Mouse (Mus musculus) liver, embryonic 14.5 days (tissue): ENCODE measurements around the gene Odf3b. TPM values are rescaled to one million over a fixed set of nuclear protein-coding genes. Genes with fewer than 3 reads are reported as not detected.
A peak's percentile ranks its signal among the peaks of the same experiment; 100 is the strongest.

Source experiments
- ATAC-seq: fragments of 200-750 bp; cut with Nextera tagmentation; 2 replicates; pipeline ENCODE4 v1.8.0; 2017; ENCODE audit warnings: moderate number of reproducible peaks, mild to moderate bottlenecking, moderate library complexity; ENCODE audit not compliant: insufficient read depth
- DNase-seq, 3 experiments: peaks; one replicate each; pipeline ENCODE4 v3.0.0-alpha.2; 2012 to 2013; ENCODE audit warnings: low read depth in 3 of 3, low spot score in 3 of 3
- H3K27ac ChIP-seq: fragments of 300-500 bp; sonication (generic); 2 replicates; pipeline ENCODE4 v1.5.1; 2014; ENCODE audit warnings: moderate library complexity, mild to moderate bottlenecking, control low read depth, inconsistent platforms
- H3K27me3 ChIP-seq: fragments of 300-500 bp; sonication (generic); 2 replicates; pipeline ENCODE4 v1.6.1; 2014; ENCODE audit warnings: mild to moderate bottlenecking, low read length, moderate library complexity; ENCODE audit not compliant: control insufficient read depth, insufficient read depth
- H3K36me3 ChIP-seq: fragments of 300-500 bp; sonication (generic); replicated peaks from 2 replicates; pipeline ENCODE4 v1.6.1; 2014; ENCODE audit warnings: low read depth; ENCODE audit not compliant: control insufficient read depth, insufficient read depth
- H3K4me1 ChIP-seq, 2 experiments: fragments of 200-500 bp in 1 of 2; fragments of 300-500 bp in 1 of 2; sonication (generic) in 1 of 2; replicated peaks; 2 replicates each; pipeline ENCODE4 v1.6.1; 2012 to 2014; ENCODE audit warnings: antibody characterized with exemption in 1 of 2, inconsistent platforms in 1 of 2, low read length in 1 of 2; ENCODE audit not compliant: control insufficient read depth in 2 of 2, insufficient read depth in 2 of 2
- H3K4me2 ChIP-seq: fragments of 300-500 bp; sonication (generic); 2 replicates; pipeline ENCODE4 v1.6.1; 2014; ENCODE audit warnings: low read depth, mild to moderate bottlenecking, control low read depth, moderate library complexity
- H3K4me3 ChIP-seq, 2 experiments: fragments of 200-500 bp in 1 of 2; fragments of 300-500 bp in 1 of 2; sonication (generic) in 1 of 2; 2 replicates each; pipeline ENCODE4 v1.5.1; 2012 to 2014; ENCODE audit warnings: low read depth in 2 of 2, low read length in 2 of 2, mild to moderate bottlenecking in 2 of 2, control low read depth in 1 of 2, inconsistent platforms in 1 of 2, moderate library complexity in 1 of 2; ENCODE audit not compliant: insufficient read depth in 1 of 2
- H3K9ac ChIP-seq: fragments of 300-500 bp; sonication (generic); replicated peaks from 2 replicates; pipeline ENCODE4 v1.6.1; 2014; ENCODE audit warnings: mild to moderate bottlenecking, control low read depth, moderate library complexity
- H3K9me3 ChIP-seq: fragments of 300-500 bp; sonication (generic); 2 replicates; pipeline ENCODE4 v1.6.1; 2016; ENCODE audit warnings: low read length, mixed read lengths; ENCODE audit not compliant: control insufficient read depth
- CTCF ChIP-seq: IDR thresholded peaks from 2 replicates; pipeline ENCODE4 v1.5.1; 2016; ENCODE audit warnings: antibody characterized with exemption, low read depth, control low read depth
- EP300 ChIP-seq: IDR thresholded peaks from 2 replicates; pipeline ENCODE4 v1.6.1; 2016; ENCODE audit warnings: antibody characterized with exemption, low read depth
- WGBS: fragments of 180-500 bp; shearing (Covaris S2); extraction: QIAGEN DNeasy Blood & Tissue Kit; methylation state at CpG from one replicate; pipeline ENCODE4 v1.1.7; 2014; ENCODE audit not compliant: insufficient replicate concordance; 5-methylcytosine and 5-hydroxymethylcytosine counted together
- polyA plus RNA-seq, 2 experiments: library from polyadenylated mRNA; depleted of rRNA in 1 of 2; stranded (reverse) in 1 of 2; unstranded in 1 of 2; fragments of >200 nt; fragmentation: Nextera tagmentation in 1 of 2; extraction: Ambion mirVana in 1 of 2; gene quantifications; 2 replicates each; pipeline versions ENCODE4 v1.2.1 to v1.2.3; 2012 to 2014

The Odf3b gene
- polyA plus RNA-seq (2012; rRNA removed) (0.76 and 0.89 TPM in 2 replicates), polyA plus RNA-seq (2014; fragmentation: Nextera tagmentation; extraction: Ambion mirVana) (0.57 and 1.3 TPM in 2 replicates)

DNA sequence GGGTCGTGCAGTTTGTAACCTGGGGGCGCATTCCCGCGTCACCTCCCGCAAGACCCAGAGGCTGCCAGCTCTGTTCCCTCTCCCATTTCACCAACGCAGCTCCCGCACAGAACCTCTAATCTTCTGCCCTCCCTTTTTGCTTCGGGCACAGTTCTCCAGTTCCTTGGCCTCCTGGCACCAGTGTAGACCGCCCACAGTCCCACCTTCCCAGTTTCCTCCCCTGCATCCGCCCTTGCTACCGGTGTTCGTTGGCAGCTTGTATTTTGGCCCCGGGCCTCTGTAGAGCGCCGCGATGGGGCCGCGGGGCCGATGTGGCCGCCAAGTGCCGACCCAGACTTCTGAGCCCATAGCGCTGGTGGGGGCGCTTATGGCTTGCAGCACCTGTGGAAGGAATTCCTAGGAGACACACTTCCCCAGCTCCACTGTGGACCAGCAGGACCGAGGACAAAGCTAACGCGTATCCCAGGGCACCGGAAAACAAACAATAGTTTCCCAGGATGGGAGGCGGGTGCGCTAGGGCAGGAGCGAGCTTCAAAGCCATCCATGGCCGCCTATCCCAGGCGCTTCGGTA lies at the start of gene Odf3b:
Gene Odf3b, minus strand, starts transcription at position 452 of the 571 bp plus-strand sequence.
- Histone ChIP-seq H3K4me2 (peak within 1 kb of the TSS; percentile 71), H3K9ac (peak within 1 kb of the TSS; percentile 24), H3K9me3 (no peaks in the 10 kb centered on the region), H3K27me3 (peaks cover 31% of the 10 kb centered on the region), H3K4me1 (peaks cover 0 to 2% of the 10 kb centered on the region in 2 experiments; a peak in 1 of 4 replicates), H3K4me3 (peak within 1 kb of the TSS; percentile 23 to 45), H3K36me3 (no peaks in the 10 kb centered on the region), H3K27ac (no peak within 1 kb of the TSS)
- no peak for TF ChIP-seq CTCF
- TF ChIP-seq EP300 = no peak
- DNase-seq (no peak), ATAC-seq (peak; percentile 20; the same call in 1 of the 2 replicates)
- WGBS = 1% methylated on average over 33 of the region's 33 CpGs

GRCm38 (mm10) chr15:89428136-89428790 lies 49.2 kb upstream of the Odf3b start:
- peak overlapping the region; percentile 96 for H3K9ac ChIP-seq
- no peaks in the 10 kb centered on the region for H3K9me3 ChIP-seq
- no peak for ATAC-seq
- peaks cover 3 to 13% of the 10 kb centered on the region in 2 experiments; a peak in 3 of 4 replicates for H3K4me1 ChIP-seq
- H3K4me2 ChIP-seq = peak overlapping the region; percentile 97
- WGBS = 87% methylated on average over 19 of the region's 19 CpGs
- no peaks in the 10 kb centered on the region for H3K27me3 ChIP-seq
- TF ChIP-seq EP300 (no peak), CTCF (no peak)
- no peaks in the 10 kb centered on the region; the same call in 1 of the 2 replicates for H3K36me3 ChIP-seq
- no peak for DNase-seq
- H3K4me3 ChIP-seq = peak overlapping the region; percentile 76 to 84
- H3K27ac ChIP-seq = no peak overlapping the region

GRCm38 (mm10) chr15:89426716-89427115 lies 47.6 kb upstream of the Odf3b start:
- 81% methylated on average over 10 of the region's 10 CpGs for WGBS

DNA sequence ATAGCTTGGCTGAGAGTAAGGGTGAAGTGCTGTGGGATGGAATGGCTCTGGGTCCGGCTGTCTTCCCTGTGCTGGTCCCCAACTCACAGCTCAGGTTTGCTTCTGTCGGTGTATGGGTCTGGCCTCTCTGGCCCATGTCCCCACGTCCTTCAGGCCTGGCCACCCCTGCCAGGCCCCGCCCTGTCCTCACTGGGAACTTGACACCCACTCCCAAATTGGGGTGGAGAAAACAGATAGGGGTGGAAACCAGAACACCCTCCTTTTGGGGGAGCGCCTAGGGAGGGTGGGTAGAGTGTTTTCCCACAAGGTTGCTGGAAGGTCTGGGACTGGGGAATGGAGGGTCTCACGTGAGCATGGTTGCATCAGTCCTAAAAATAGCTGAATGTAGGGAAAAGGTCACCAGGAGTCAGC lies 46.6 kb upstream of the Odf3b start, which contains the start of gene Cpt1b:
Gene Cpt1b, minus strand, starts transcription at position 153 of the 411 bp plus-strand sequence.
- TF ChIP-seq EP300 (no peak), CTCF (no peak)
- WGBS = 66% methylated on average over 6 of the region's 6 CpGs
- Histone ChIP-seq H3K27me3 (no peaks in the 10 kb centered on the region), H3K27ac (no peak within 1 kb of the TSS), H3K4me2 (peak within 1 kb of the TSS; percentile 32; the same call in 1 of the 2 replicates), H3K4me1 (peaks cover 3 to 10% of the 10 kb centered on the region in 2 experiments; a peak in 3 of 4 replicates), H3K9me3 (no peaks in the 10 kb centered on the region), H3K4me3 (peak within 1 kb of the TSS in 1 of 2 experiments; percentile 21; a peak in 1 of 4 replicates), H3K36me3 (no peaks in the 10 kb centered on the region; the same call in 1 of the 2 replicates), H3K9ac (no peak within 1 kb of the TSS)
- no peak for ATAC-seq
- no peak for DNase-seq

More at GRCm38 (mm10) chr15:89426716-89427115, 47.6 kb upstream of the Odf3b start:
- H3K27me3 ChIP-seq = no peaks in the 10 kb centered on the region
- no peak overlapping the region for H3K9ac ChIP-seq
- DNase-seq (no peak), ATAC-seq (no peak)
- H3K4me2 ChIP-seq = no peak overlapping the region
- no peaks in the 10 kb centered on the region for H3K9me3 ChIP-seq
- no peaks in the 10 kb centered on the region; the same call in 1 of the 2 replicates for H3K36me3 ChIP-seq
- TF ChIP-seq EP300 (no peak), CTCF (no peak)
- no peak overlapping the region for H3K27ac ChIP-seq
- H3K4me3 ChIP-seq = no peak overlapping the region
- H3K4me1 ChIP-seq = peaks cover 3 to 13% of the 10 kb centered on the region in 2 experiments; a peak in 3 of 4 replicates

DNA sequence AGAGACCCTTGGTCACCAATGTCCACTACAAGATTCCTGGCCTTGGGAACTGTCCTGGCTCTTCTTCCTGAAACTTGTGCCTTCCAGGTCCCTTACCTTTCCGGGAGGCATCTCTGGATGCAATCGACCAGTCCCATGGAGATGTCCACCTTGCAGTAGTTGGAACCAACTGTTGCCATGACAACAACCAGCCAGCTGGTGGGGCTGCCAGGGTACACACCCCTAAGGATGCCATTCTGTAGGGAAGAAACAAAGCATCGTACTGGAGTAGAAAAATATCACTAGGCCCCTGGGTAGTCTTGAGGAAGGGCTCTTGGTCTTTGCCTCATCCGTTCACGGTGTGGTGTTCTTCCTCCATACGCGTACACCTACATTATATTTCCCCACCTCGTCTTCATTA lies 45.5 kb upstream of the Odf3b start:
- peaks cover 3 to 7% of the 10 kb centered on the region in 2 experiments; a peak in 2 of 4 replicates for H3K4me1 ChIP-seq
- no peak overlapping the region for H3K27ac ChIP-seq
- no peak overlapping the region for H3K4me2 ChIP-seq
- no peaks in the 10 kb centered on the region for H3K9me3 ChIP-seq
- no peaks in the 10 kb centered on the region for H3K27me3 ChIP-seq
- ATAC-seq (no peak), DNase-seq (no peak)
- no peak for TF ChIP-seq CTCF
- no peak for TF ChIP-seq EP300
- H3K9ac ChIP-seq = no peak overlapping the region
- no peak overlapping the region for H3K4me3 ChIP-seq
- H3K36me3 ChIP-seq = no peaks in the 10 kb centered on the region; the same call in 1 of the 2 replicates
- WGBS = 74% methylated on average over 8 of the region's 8 CpGs
